ENCODE assay signal across 18 mouse cellular contexts in genomic region chr15:99396462-99396861, GRCm38 (mm10). TPM values are rescaled to one million over a fixed set of nuclear protein-coding genes. Genes with fewer than 3 reads are reported as not detected.
A peak's percentile ranks its signal among the peaks of the same experiment; 100 is the strongest.
DNase-seq lines count a peak whose midpoint lies in the region; ATAC-seq lines count a peak whose summit lies in the region.
"Had no signal": no experiment of that assay in that cellular context is flagged by ENCODE, and none has a peak within 500 bp of the region (broad histone marks: within the 10 kb centered on the region; RNA-seq: fewer than 3 reads in every experiment).

No protein-coding gene starts in this region.

- WGBS in heart, embryonic 16.5 days: 38% methylated on average over 1 of the region's 1 CpGs
- WGBS in neural tube, embryonic 13.5 days: 76% methylated on average over 1 of the region's 1 CpGs
- WGBS in liver, embryonic 13.5 days (ENCODE audit: insufficient replicate concordance): 11% methylated on average over 1 of the region's 1 CpGs

- no peaks in the 10 kb centered on the region for H3K36me3 ChIP-seq in heart, embryonic 16.5 days (ENCODE audit: control insufficient read depth, insufficient read depth)
- no peaks in the 10 kb centered on the region for H3K36me3 ChIP-seq in neural tube, embryonic 13.5 days
- 0 out of 2 replicates have a peak, but pooled peaks cover 3% of the 10 kb centered on the region for H3K36me3 ChIP-seq in liver, embryonic 13.5 days
- H3K36me3 ChIP-seq: neural tube, embryonic 15.5 days had no signal

- H3K4me1 ChIP-seq in heart, embryonic 16.5 days (ENCODE audit: control insufficient read depth, insufficient read depth, low read length): peaks cover 62% of the 10 kb centered on the region
- peaks cover 71% of the 10 kb centered on the region for H3K4me1 ChIP-seq in neural tube, embryonic 13.5 days (replicated peaks)
- peaks cover 81% of the 10 kb centered on the region for H3K4me1 ChIP-seq in liver, embryonic 13.5 days (replicated peaks)

- H3K27ac ChIP-seq in heart, embryonic 16.5 days (ENCODE audit: low read length): no peak overlapping the region
- no peak overlapping the region for H3K27ac ChIP-seq in neural tube, embryonic 13.5 days (replicated peaks)
- H3K27ac ChIP-seq in liver, embryonic 13.5 days: peak overlapping the region; percentile 61
- H3K27ac ChIP-seq: hindbrain, embryonic 10.5 days; neural tube, embryonic 15.5 days had no signal

- no peaks in the 10 kb centered on the region for H3K27me3 ChIP-seq in heart, embryonic 16.5 days (ENCODE audit: control insufficient read depth, insufficient read depth, low read length)
- no peaks in the 10 kb centered on the region for H3K27me3 ChIP-seq in neural tube, embryonic 13.5 days
- no peaks in the 10 kb centered on the region for H3K27me3 ChIP-seq in liver, embryonic 13.5 days
- H3K27me3 ChIP-seq: neural tube, embryonic 15.5 days had no signal

- H3K9ac ChIP-seq in heart, embryonic 16.5 days (ENCODE audit: low read length): no peak overlapping the region
- H3K9ac ChIP-seq in neural tube, embryonic 13.5 days: 0 out of 2 replicates have a peak overlapping the region, but pooled peaks have one; percentile 18
- peak overlapping the region; percentile 42 for H3K9ac ChIP-seq in liver, embryonic 13.5 days
- H3K9ac ChIP-seq: neural tube, embryonic 15.5 days had no signal

- H3K9me3 ChIP-seq in heart, embryonic 16.5 days (replicated peaks; ENCODE audit: control insufficient read depth, low read length): no peaks in the 10 kb centered on the region
- H3K9me3 ChIP-seq in neural tube, embryonic 13.5 days: no peaks in the 10 kb centered on the region
- no peaks in the 10 kb centered on the region for H3K9me3 ChIP-seq in liver, embryonic 13.5 days (replicated peaks)
- H3K9me3 ChIP-seq: hindbrain, embryonic 10.5 days; neural tube, embryonic 15.5 days had no signal

- no peak for ATAC-seq in heart, embryonic 16.5 days (replicated peaks; ENCODE audit: extremely low read depth, insufficient read depth, low FRiP score)
- no peak for ATAC-seq in neural tube, embryonic 13.5 days (ENCODE audit: low read depth)
- ATAC-seq in liver, embryonic 13.5 days (ENCODE audit: low read depth): no peak
- ATAC-seq: CD4-positive, CD25-positive, alpha-beta regulatory T cell, adult 4 months; forebrain, embryonic 16.5 days; midbrain, embryonic 16.5 days had no signal

- no peak for DNase-seq in heart, postnatal 10 days
- no peak for DNase-seq in neural tube, embryonic 10.5 days (ENCODE audit: extremely low spot score, low spot score)
- DNase-seq in liver, embryonic 13.5 days: no peak
- DNase-seq in thymus, postnatal 10 days (ENCODE audit: low spot score in 2 of 2): no peak
- DNase-seq in urinary bladder, postnatal 10 days (ENCODE audit: low spot score): no peak
- DNase-seq: cerebellum, postnatal 14 days; gastrocnemius, postnatal 14 days; layer of hippocampus, adult 9-11 months; lung, postnatal 10 days; right cerebral cortex, adult 18-20 months; thymus, postnatal 36 days had no signal

- no peak overlapping the region for H3K4me3 ChIP-seq in heart, embryonic 16.5 days (ENCODE audit: low read length)
- H3K4me3 ChIP-seq in neural tube, embryonic 13.5 days: no peak overlapping the region
- H3K4me3 ChIP-seq in liver, embryonic 13.5 days (replicated peaks): peak overlapping the region; percentile 39; the same call in 1 of the 2 replicates
- H3K4me3 ChIP-seq: hindbrain, embryonic 10.5 days; neural tube, embryonic 15.5 days had no signal

- intact Hi-C loops in heart, postnatal 10 days (cut with DNase I): no loop called here

- peak overlapping the region; percentile 94; the same call in 1 of the 2 replicates for H3K4me2 ChIP-seq in heart, embryonic 16.5 days (ENCODE audit: low read depth, low read length)
- H3K4me2 ChIP-seq in neural tube, embryonic 13.5 days: no peak overlapping the region
- H3K4me2 ChIP-seq in liver, embryonic 13.5 days: peak overlapping the region; percentile 80

RNA-seq across cellular contexts. Expression of gene Tmbim6, which starts 3.8 kb away (rescaled TPM):
- 273 and 290 TPM in 2 replicates for polyA plus RNA-seq in heart, embryonic 16.5 days (2015; fragmentation: Nextera tagmentation; extraction: Ambion mirVana)
- 100 to 1,000 TPM; 225 to 229 TPM for total RNA-seq in heart, postnatal 10 days (2021)
- polyA plus RNA-seq in neural tube, embryonic 13.5 days (2015; fragmentation: Nextera tagmentation; extraction: Ambion mirVana): 254 and 261 TPM in 2 replicates
- polyA plus RNA-seq in liver, embryonic 13.5 days (2015; fragmentation: Nextera tagmentation; extraction: Ambion mirVana): 188 and 210 TPM in 2 replicates

RNA-seq across cellular contexts. Expression of gene Fmnl3, which starts 26.2 kb away (rescaled TPM):
- 13.0 and 16.6 TPM in 2 replicates for polyA plus RNA-seq in heart, embryonic 16.5 days (2015; fragmentation: Nextera tagmentation; extraction: Ambion mirVana)
- total RNA-seq in heart, postnatal 10 days (2021): 10 to 100 TPM; 40.3 to 43.0 TPM
- 9.3 and 11.7 TPM in 2 replicates for polyA plus RNA-seq in neural tube, embryonic 13.5 days (2015; fragmentation: Nextera tagmentation; extraction: Ambion mirVana)
- polyA plus RNA-seq in liver, embryonic 13.5 days (2015; fragmentation: Nextera tagmentation; extraction: Ambion mirVana): 3.4 and 3.7 TPM in 2 replicates
